Mouse (Mus musculus): ENCODE data around the gene Cd46. TPM values are rescaled to one million over a fixed set of nuclear protein-coding genes. Genes with fewer than 3 reads are reported as not detected.

The Cd46 gene
- polyA plus RNA-seq, 1 experiment from 2014 or later: 1.1 TPM

- Histone ChIP-seq H3K27me3 (replicated peaks; ENCODE audit: control insufficient read depth, insufficient read depth, low read length) (no peaks in the 10 kb centered on the region), H3K4me1 (ENCODE audit: control insufficient read depth, insufficient read depth, low read depth, low read length) (no peaks in the 10 kb centered on the region), H3K27ac (ENCODE audit: low read depth, low read length) (no peak overlapping the region), H3K4me2 (ENCODE audit: low read length) (no peak overlapping the region), H3K9ac (ENCODE audit: low read depth, low read length) (no peak overlapping the region), H3K4me3 (ENCODE audit: low read length) (no peak overlapping the region), H3K36me3 (ENCODE audit: control insufficient read depth, insufficient read depth, low read length) (peaks cover 7% of the 10 kb centered on the region; the same call in 1 of the 2 replicates), H3K9me3 (ENCODE audit: control insufficient read depth, low read length) (no peaks in the 10 kb centered on the region)
- 100% methylated on average over 1 of the region's 1 CpGs for WGBS
- ATAC-seq: no peak
These were observed 6.0 kb upstream of the Cd46 start for GRCm38 (mm10) chr1:195098004-195098403.

DNA sequence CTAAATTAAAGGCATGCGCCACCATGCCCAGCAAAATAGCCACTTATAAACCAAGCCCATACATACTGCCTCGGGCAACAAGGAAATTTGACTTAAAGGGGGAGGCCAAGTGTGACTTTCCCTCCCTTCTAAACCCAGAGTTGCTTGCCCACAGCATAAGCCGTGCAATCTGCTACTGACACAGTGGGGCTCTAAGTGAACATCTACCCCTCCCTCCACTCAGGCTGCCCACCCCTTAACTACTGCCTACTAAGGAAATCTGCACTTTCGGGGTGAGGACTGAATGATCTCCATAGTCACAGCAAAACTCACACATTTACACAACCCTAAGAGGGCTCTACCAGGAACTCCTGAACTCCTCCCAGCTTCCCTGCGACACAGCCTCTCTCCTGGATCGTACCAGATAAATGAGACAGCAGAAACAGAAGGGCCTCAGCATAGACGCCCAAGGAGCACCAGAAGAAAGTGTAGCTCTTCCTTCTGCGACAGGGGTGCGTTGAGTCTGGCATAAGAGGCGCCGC, 290 bp downstream of the Cd46 start:
- Histone ChIP-seq H3K36me3 (ENCODE audit: control insufficient read depth, insufficient read depth, low read length) (no peaks in the 10 kb centered on the region), H3K27me3 (replicated peaks; ENCODE audit: control insufficient read depth, insufficient read depth, low read length) (no peaks in the 10 kb centered on the region), H3K27ac (ENCODE audit: low read depth, low read length) (no peak overlapping the region), H3K9me3 (ENCODE audit: control insufficient read depth, low read length) (no peaks in the 10 kb centered on the region), H3K4me3 (ENCODE audit: low read length) (peak overlapping the region; percentile 43), H3K4me1 (ENCODE audit: control insufficient read depth, insufficient read depth, low read depth, low read length) (peaks cover 9% of the 10 kb centered on the region), H3K9ac (ENCODE audit: low read depth, low read length) (peak overlapping the region; percentile 48), H3K4me2 (ENCODE audit: low read length) (peak overlapping the region; percentile 80)
- WGBS: 20% methylated on average over 11 of the region's 11 CpGs
- peak; percentile 84 for ATAC-seq

- Histone ChIP-seq H3K9me3 (ENCODE audit: control insufficient read depth, low read length) (no peaks in the 10 kb centered on the region), H3K36me3 (ENCODE audit: control insufficient read depth, insufficient read depth, low read length) (no peaks in the 10 kb centered on the region)
These were observed 9.9 kb downstream of the Cd46 start for GRCm38 (mm10) chr1:195082142-195082541.

GRCm38 (mm10) chr1:195040437-195040836, 51.6 kb downstream of the Cd46 start:
- Histone ChIP-seq H3K27ac (ENCODE audit: low read depth, low read length) (no peak overlapping the region), H3K36me3 (ENCODE audit: control insufficient read depth, insufficient read depth, low read length) (no peaks in the 10 kb centered on the region), H3K9ac (ENCODE audit: low read depth, low read length) (no peak overlapping the region), H3K9me3 (ENCODE audit: control insufficient read depth, low read length) (no peaks in the 10 kb centered on the region), H3K4me3 (ENCODE audit: low read length) (no peak overlapping the region), H3K4me1 (ENCODE audit: control insufficient read depth, insufficient read depth, low read depth, low read length) (no peaks in the 10 kb centered on the region), H3K4me2 (ENCODE audit: low read length) (no peak overlapping the region), H3K27me3 (replicated peaks; ENCODE audit: control insufficient read depth, insufficient read depth, low read length) (no peaks in the 10 kb centered on the region)
- ATAC-seq: peak; percentile 86

More at GRCm38 (mm10) chr1:195082142-195082541, 9.9 kb downstream of the Cd46 start:
- no peak for ATAC-seq
- Histone ChIP-seq H3K4me1 (ENCODE audit: control insufficient read depth, insufficient read depth, low read depth, low read length) (no peaks in the 10 kb centered on the region), H3K9ac (ENCODE audit: low read depth, low read length) (no peak overlapping the region), H3K27ac (ENCODE audit: low read depth, low read length) (no peak overlapping the region), H3K27me3 (replicated peaks; ENCODE audit: control insufficient read depth, insufficient read depth, low read length) (no peaks in the 10 kb centered on the region), H3K4me3 (ENCODE audit: low read length) (no peak overlapping the region), H3K4me2 (ENCODE audit: low read length) (no peak overlapping the region)

- WGBS: 82% methylated on average over 1 of the region's 1 CpGs
- no peak for ATAC-seq
- Histone ChIP-seq H3K4me3 (ENCODE audit: low read length) (no peak overlapping the region), H3K9me3 (ENCODE audit: control insufficient read depth, low read length) (no peaks in the 10 kb centered on the region), H3K4me2 (ENCODE audit: low read length) (no peak overlapping the region), H3K4me1 (ENCODE audit: control insufficient read depth, insufficient read depth, low read depth, low read length) (no peaks in the 10 kb centered on the region), H3K27me3 (replicated peaks; ENCODE audit: control insufficient read depth, insufficient read depth, low read length) (no peaks in the 10 kb centered on the region), H3K36me3 (ENCODE audit: control insufficient read depth, insufficient read depth, low read length) (no peaks in the 10 kb centered on the region), H3K27ac (ENCODE audit: low read depth, low read length) (no peak overlapping the region), H3K9ac (ENCODE audit: low read depth, low read length) (no peak overlapping the region)
These were observed 53.7 kb downstream of the Cd46 start for GRCm38 (mm10) chr1:195038386-195038785.

DNA sequence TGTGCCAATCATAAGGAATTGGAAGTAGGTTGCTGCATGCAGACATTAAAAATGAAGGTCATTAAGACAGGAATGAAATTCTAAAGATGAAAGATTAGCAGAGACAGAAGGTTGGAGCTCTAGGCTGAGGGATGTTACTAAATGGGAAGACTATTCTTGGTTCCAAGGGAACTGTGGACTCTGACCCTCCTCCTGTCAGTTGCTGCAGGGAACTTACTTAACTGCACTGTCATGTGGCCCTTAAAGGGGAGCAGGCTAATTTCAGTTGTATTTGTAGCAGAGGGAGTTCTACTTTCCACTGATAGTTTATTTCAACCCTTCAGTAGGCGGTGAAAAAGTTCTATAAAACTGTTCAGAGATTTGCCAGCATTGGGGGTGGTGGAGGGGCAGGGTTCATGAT, 54.1 kb downstream of the Cd46 start:
- Histone ChIP-seq H3K9ac (ENCODE audit: low read depth, low read length) (no peak overlapping the region), H3K4me3 (ENCODE audit: low read length) (no peak overlapping the region), H3K4me1 (ENCODE audit: control insufficient read depth, insufficient read depth, low read depth, low read length) (no peaks in the 10 kb centered on the region), H3K4me2 (ENCODE audit: low read length) (no peak overlapping the region), H3K36me3 (ENCODE audit: control insufficient read depth, insufficient read depth, low read length) (no peaks in the 10 kb centered on the region), H3K27ac (ENCODE audit: low read depth, low read length) (no peak overlapping the region), H3K9me3 (ENCODE audit: control insufficient read depth, low read length) (no peaks in the 10 kb centered on the region), H3K27me3 (replicated peaks; ENCODE audit: control insufficient read depth, insufficient read depth, low read length) (no peaks in the 10 kb centered on the region)
- no peak for ATAC-seq
- 94% methylated on average over 1 of the region's 1 CpGs for WGBS

DNA sequence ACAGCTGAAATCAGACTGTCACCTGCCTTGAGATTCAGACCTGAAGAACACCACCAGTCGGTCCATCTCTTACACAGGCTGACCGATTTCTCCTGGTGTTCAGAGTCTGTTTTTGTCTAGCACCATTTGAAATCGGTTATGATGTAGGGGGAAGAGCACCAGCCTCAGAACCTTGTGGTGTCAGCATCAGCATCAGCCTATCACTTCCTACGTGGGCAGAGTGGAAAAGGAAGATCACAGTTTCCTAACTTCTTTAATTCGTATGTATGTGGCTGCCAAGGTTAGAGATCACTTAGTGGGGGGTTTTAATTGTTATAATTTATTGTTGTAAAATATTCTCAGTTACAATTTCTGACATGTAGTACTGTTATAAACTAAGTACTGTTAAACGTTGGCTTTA, 54.6 kb downstream of the Cd46 start:
- no peak overlapping the region for H3K4me3 ChIP-seq (ENCODE audit: low read length)
- no peak overlapping the region for H3K27ac ChIP-seq (ENCODE audit: low read depth, low read length)
- ATAC-seq: no peak
- 0 out of 2 replicates have a peak, but pooled peaks cover under 1% of the 10 kb centered on the region for H3K36me3 ChIP-seq (ENCODE audit: control insufficient read depth, insufficient read depth, low read length)
- H3K27me3 ChIP-seq (replicated peaks; ENCODE audit: control insufficient read depth, insufficient read depth, low read length): no peaks in the 10 kb centered on the region
- no peak overlapping the region for H3K4me2 ChIP-seq (ENCODE audit: low read length)
- WGBS: 85% methylated on average over 6 of the region's 6 CpGs
- H3K4me1 ChIP-seq (ENCODE audit: control insufficient read depth, insufficient read depth, low read depth, low read length): no peaks in the 10 kb centered on the region
- no peak overlapping the region for H3K9ac ChIP-seq (ENCODE audit: low read depth, low read length)
- H3K9me3 ChIP-seq (ENCODE audit: control insufficient read depth, low read length): no peaks in the 10 kb centered on the region

DNA sequence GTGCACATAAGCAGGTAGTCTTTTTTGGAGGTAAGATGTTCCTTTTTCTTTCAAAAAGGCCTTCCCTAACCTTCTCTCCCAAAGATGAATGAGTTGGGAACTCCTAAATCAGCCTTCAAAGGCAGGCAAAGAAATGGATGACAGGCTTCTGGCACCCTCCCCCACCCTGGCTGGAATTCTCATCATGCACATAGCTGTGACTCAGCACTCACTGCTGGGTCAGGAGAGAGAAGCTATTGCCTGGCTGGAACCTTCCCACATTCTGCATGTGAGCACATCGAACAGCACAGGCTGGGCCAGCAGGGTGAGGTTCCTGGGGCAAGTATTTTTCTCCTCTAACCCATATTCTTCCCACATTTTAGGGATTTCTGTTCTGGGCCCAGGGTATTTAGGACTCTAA, 58.1 kb downstream of the Cd46 start:
- Histone ChIP-seq H3K27ac (ENCODE audit: low read depth, low read length) (no peak overlapping the region), H3K4me1 (ENCODE audit: control insufficient read depth, insufficient read depth, low read depth, low read length) (no peaks in the 10 kb centered on the region), H3K4me3 (ENCODE audit: low read length) (no peak overlapping the region), H3K36me3 (ENCODE audit: control insufficient read depth, insufficient read depth, low read length) (0 out of 2 replicates have a peak, but pooled peaks cover 6% of the 10 kb centered on the region), H3K4me2 (ENCODE audit: low read length) (no peak overlapping the region), H3K9ac (ENCODE audit: low read depth, low read length) (no peak overlapping the region), H3K27me3 (replicated peaks; ENCODE audit: control insufficient read depth, insufficient read depth, low read length) (no peaks in the 10 kb centered on the region), H3K9me3 (ENCODE audit: control insufficient read depth, low read length) (no peaks in the 10 kb centered on the region)
- peak; percentile 60; the same call in 1 of the 2 replicates for ATAC-seq
- WGBS: 59% methylated on average over 1 of the region's 1 CpGs

DNA sequence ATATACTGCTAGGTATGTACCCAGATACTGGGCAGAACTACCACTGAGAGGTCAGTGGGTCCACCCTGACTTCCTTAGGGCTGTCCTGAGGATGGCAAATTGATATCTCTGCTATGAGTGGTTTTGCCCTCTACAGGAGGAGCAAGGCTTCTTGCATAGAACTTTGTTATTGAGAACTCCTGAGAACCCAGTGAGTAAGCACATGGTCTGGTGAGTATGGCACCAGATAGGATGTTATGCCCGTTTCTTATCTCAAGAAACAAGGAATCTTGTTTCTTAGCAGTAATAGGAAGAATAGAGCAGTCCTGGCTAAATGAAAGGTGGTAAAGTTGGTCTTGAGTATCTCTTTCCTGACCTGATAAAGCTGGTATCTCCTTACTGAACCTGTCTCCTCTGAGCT, 59.3 kb downstream of the Cd46 start:
- ATAC-seq: no peak
- 93% methylated on average over 1 of the region's 1 CpGs for WGBS
- H3K9ac ChIP-seq (ENCODE audit: low read depth, low read length): no peak overlapping the region
- no peak overlapping the region for H3K27ac ChIP-seq (ENCODE audit: low read depth, low read length)
- no peaks in the 10 kb centered on the region for H3K4me1 ChIP-seq (ENCODE audit: control insufficient read depth, insufficient read depth, low read depth, low read length)
- no peaks in the 10 kb centered on the region for H3K9me3 ChIP-seq (ENCODE audit: control insufficient read depth, low read length)
- H3K4me3 ChIP-seq (ENCODE audit: low read length): no peak overlapping the region
- no peaks in the 10 kb centered on the region for H3K27me3 ChIP-seq (replicated peaks; ENCODE audit: control insufficient read depth, insufficient read depth, low read length)
- 0 out of 2 replicates have a peak, but pooled peaks cover 6% of the 10 kb centered on the region for H3K36me3 ChIP-seq (ENCODE audit: control insufficient read depth, insufficient read depth, low read length)
- H3K4me2 ChIP-seq (ENCODE audit: low read length): no peak overlapping the region

DNA sequence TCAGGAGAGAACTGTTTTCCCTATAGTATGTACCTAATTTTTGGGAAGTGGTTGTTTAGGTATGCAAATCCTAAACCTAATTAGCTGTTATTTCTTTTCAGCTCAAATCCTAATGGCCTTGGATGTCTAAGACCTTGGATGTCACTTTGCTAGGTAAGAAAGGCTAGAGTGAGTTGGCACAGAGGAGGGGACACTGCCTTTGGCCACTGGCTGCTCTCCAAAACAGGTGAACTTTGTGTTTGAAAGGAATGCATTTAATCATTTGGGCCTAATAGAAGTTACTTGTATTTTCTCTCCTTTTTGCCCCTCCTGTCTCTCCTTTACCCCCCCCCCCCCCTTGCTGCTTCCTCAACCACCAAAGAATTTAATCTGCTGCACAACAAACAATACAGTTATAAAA, 60.3 kb downstream of the Cd46 start:
- H3K4me2 ChIP-seq (ENCODE audit: low read length): no peak overlapping the region
- no peaks in the 10 kb centered on the region for H3K9me3 ChIP-seq (ENCODE audit: control insufficient read depth, low read length)
- no peak overlapping the region for H3K4me3 ChIP-seq (ENCODE audit: low read length)
- H3K36me3 ChIP-seq (ENCODE audit: control insufficient read depth, insufficient read depth, low read length): 0 out of 2 replicates have a peak, but pooled peaks cover 6% of the 10 kb centered on the region
- no peak overlapping the region for H3K27ac ChIP-seq (ENCODE audit: low read depth, low read length)
- no peak for ATAC-seq
- no peaks in the 10 kb centered on the region for H3K4me1 ChIP-seq (ENCODE audit: control insufficient read depth, insufficient read depth, low read depth, low read length)
- H3K9ac ChIP-seq (ENCODE audit: low read depth, low read length): no peak overlapping the region
- no peaks in the 10 kb centered on the region for H3K27me3 ChIP-seq (replicated peaks; ENCODE audit: control insufficient read depth, insufficient read depth, low read length)

All from hindbrain, embryonic 16.5 days (tissue).